Mouse (Mus musculus) left cerebral cortex, postnatal 14 days (tissue): ENCODE results near the gene Gm49342. TPM values are rescaled to one million over a fixed set of nuclear protein-coding genes. Genes with fewer than 3 reads are reported as not detected.

Source experiments
- total RNA-seq, 2 experiments: library from RNA; stranded (reverse); gene quantifications; 2 replicates each; pipeline ENCODE4 v1.2.3; 2021

Gene Gm49342
- total RNA-seq, 2 experiments from 2014 or later = 9.2 to 14.4 TPM

Other genes with a start within 250 kb of the Gm49342 start
- gene Olfr748, start 237.1 kb upstream of the Gm49342 start, total RNA-seq = not detected
- gene Olfr749, start 199.4 kb upstream of the Gm49342 start, total RNA-seq = not detected
- gene Ttc5, start 159.0 kb upstream of the Gm49342 start, total RNA-seq = 10 to 100 TPM; 64.7 to 68.3 TPM
- gene Ccnb1ip1, start 136.8 kb upstream of the Gm49342 start, total RNA-seq = not detected
- 10 to 100 TPM; 25.5 to 29.8 TPM for gene Parp2, start 136.7 kb upstream of the Gm49342 start, total RNA-seq
- gene Tep1, start 74.0 kb upstream of the Gm49342 start, total RNA-seq = 1 to 10 TPM; 2.2 to 2.6 TPM
- gene Klhl33, start 47.0 kb upstream of the Gm49342 start, total RNA-seq = 1 to 10 TPM; 2.0 to 2.9 TPM
- gene Osgep, start 19.6 kb upstream of the Gm49342 start, total RNA-seq = 10 to 100 TPM; 35.1 to 39.7 TPM
- 10 to 100 TPM; 57.7 to 61.1 TPM for gene Apex1, start 19.5 kb upstream of the Gm49342 start, total RNA-seq
- 10 to 100 TPM; 87.3 to 98.4 TPM for gene Pip4p1, start 13.7 kb upstream of the Gm49342 start, total RNA-seq
- 10 to 100 TPM; 13.7 to 15.2 TPM for gene Pnp, start 13.4 kb upstream of the Gm49342 start, total RNA-seq
- 1 to 10 TPM in 1 of 2 experiments, under 1 TPM in 1; 0.68 to 1.5 TPM for gene Pnp2, start 11.5 kb downstream of the Gm49342 start, total RNA-seq
- gene Rnase10, start 63.2 kb downstream of the Gm49342 start, total RNA-seq = under 1 TPM in 1 of 2 experiments, not detected in 1; 0.30 TPM
- gene Rnase9, start 97.4 kb downstream of the Gm49342 start, total RNA-seq = not detected
- not detected for gene Rnase11, start 105.6 kb downstream of the Gm49342 start, total RNA-seq
- gene Rnase12, start 113.1 kb downstream of the Gm49342 start, total RNA-seq = not detected
- not detected for gene Olfr750, start 129.9 kb downstream of the Gm49342 start, total RNA-seq
- gene Rnase4, start 146.6 kb downstream of the Gm49342 start, total RNA-seq = 10 to 100 TPM; 19.0 to 20.1 TPM
- gene Ang, start 146.6 kb downstream of the Gm49342 start, total RNA-seq = 1 to 10 TPM; 2.9 to 4.1 TPM
- not detected for gene Eddm3b, start 169.9 kb downstream of the Gm49342 start, total RNA-seq
- not detected for gene Rnase6, start 179.4 kb downstream of the Gm49342 start, total RNA-seq
- gene Rnase1, start 202.3 kb downstream of the Gm49342 start, total RNA-seq = under 1 TPM in 1 of 2 experiments, not detected in 1; 0.48 TPM
- gene Rnase2b, start 217.7 kb downstream of the Gm49342 start, total RNA-seq = not detected